Mouse (Mus musculus) gastrocnemius, postnatal 4 days (tissue): ENCODE results near the gene Gm10944. TPM values are rescaled to one million over a fixed set of nuclear protein-coding genes. Genes with fewer than 3 reads are reported as not detected.

Experiments
- DNase-seq, 2 experiments: peaks; one replicate each; pipeline ENCODE4 v3.0.0; 2021 to 2022; ENCODE audit warnings: low spot score in 2 of 2, mixed read lengths in 2 of 2
- long read RNA-seq, 2 experiments: library from polyadenylated mRNA; stranded (forward); transcript quantifications; one replicate each; pipeline ENCODE4 v2.0.0; 2021
- total RNA-seq, 2 experiments: library from RNA; stranded (reverse); gene quantifications; 2 replicates each; pipeline ENCODE4 v1.2.3; 2021

The Gm10944 gene
- not detected for total RNA-seq
- long read RNA-seq, experiment 1, result 0 reads
- long read RNA-seq, experiment 2, result 0 reads

- DNase-seq, result no peak
Observed at GRCm38 (mm10) chr10:10681048-10681447, at the start of gene Gm10944. Gene Gm10944 (plus strand): TSS chr10:10681348.

GRCm38 (mm10) chr10:10655991-10656390, 25.2 kb upstream of the Gm10944 start:
- DNase-seq, result no peak

- no peak for DNase-seq
Observed at GRCm38 (mm10) chr10:10656621-10657020, 24.5 kb upstream of the Gm10944 start.

GRCm38 (mm10) chr10:10659161-10659560, 22.0 kb upstream of the Gm10944 start:
- DNase-seq, result no peak

- no peak for DNase-seq
Observed at GRCm38 (mm10) chr10:10659976-10660375, 21.2 kb upstream of the Gm10944 start.

DNA sequence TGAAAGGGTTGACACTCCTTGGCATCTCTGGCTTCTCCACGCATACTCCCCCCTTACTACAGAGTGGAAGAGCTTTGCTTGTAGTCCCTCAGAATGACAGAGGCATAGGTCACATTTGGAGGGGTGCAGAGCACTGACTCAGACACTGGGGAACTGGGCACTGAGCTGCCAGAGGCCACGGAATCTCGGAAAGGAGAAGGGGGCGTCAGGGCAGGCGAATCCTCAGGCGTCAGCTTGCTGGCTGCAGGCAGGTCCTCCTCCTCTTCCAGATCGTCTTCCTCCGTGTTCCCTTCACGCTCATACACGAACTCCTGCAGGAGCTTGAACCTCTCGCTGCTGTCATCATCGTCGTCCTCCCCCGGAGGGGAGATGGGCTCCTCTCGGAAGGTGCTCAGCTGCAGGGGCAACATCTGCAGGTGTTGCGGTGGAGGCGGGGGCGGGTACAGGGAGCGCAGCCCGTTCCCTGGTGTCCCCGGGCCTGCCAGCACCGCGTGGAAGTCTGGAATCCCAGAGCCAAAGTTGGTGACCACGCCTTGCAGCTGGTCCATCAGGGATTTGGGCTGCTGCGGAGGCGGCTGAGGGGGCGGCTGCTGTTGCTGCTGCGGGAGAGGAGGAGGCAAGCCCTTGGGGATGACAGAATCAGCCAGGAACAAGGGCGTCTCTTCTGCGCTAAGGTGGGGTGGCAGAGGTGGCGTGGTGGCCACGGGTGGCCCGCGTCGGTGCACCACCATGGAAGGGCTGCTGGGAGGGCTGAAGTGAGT, 7.9 kb downstream of the Gm10944 start:
- DNase-seq, result peak in 1 of 2 experiments; percentile 14

GRCm38 (mm10) chr10:10689668-10690223, 8.6 kb downstream of the Gm10944 start:
- no peak for DNase-seq

DNA sequence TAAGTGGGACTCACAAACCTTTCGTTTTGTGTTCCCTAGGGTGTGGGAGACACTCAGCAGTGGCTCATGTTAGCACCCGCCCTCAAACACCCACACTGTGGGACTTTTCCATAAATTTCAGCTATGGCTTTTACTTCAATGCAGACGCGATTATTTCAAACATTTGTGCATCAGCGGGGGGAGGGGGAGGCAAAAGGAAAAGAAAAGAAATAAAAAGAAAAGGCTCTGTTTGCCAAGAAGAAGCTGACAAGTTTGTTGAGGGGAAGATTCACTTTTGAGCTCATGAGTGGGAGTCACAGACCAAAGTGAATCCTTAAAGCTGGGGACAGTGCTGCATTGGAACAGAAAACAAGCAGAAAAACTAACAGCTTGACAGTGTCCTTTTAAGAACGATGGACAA, 16.3 kb downstream of the Gm10944 start:
- no peak for DNase-seq

DNA sequence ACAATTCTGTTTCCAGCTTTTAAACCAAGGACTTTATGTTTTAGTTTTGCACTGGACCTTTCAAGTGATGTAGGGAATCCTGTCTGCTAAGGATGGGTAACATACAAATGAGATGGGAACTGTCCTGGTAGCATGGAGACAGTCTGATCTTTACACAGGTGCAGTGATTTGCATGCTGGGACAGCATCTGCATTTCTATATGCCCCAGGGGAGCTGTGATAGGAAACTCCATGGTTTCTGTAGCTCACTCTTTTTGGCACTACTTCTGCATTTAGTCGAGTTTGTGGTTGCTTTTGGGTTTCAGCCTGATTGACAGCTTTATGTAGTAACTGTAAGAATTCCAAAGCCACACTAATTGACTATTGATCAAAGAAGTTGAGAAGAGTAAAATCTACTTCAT, 19.8 kb downstream of the Gm10944 start:
- DNase-seq, result no peak

DNA sequence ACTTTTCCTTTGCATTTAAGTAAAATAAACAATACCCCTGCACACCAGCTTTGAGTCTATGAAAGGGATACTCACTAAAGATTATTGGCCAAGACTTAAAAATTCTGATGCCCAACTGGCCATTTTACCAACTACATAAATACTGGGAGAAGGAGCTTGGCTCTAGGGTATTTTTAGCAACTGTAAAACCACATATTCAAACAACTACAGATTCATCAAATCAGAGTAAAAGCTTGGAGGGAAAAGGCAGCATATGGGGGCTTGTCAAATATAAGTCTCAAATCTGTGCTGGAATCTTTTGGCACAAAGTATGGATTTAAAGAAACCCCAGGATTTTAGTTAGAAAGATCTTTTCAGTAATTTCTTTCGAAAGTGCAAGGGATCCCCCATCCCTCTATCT, 20.2 kb downstream of the Gm10944 start:
- no peak for DNase-seq

- DNase-seq, result no peak
Observed at GRCm38 (mm10) chr10:10708031-10708430, 26.9 kb downstream of the Gm10944 start.

DNA sequence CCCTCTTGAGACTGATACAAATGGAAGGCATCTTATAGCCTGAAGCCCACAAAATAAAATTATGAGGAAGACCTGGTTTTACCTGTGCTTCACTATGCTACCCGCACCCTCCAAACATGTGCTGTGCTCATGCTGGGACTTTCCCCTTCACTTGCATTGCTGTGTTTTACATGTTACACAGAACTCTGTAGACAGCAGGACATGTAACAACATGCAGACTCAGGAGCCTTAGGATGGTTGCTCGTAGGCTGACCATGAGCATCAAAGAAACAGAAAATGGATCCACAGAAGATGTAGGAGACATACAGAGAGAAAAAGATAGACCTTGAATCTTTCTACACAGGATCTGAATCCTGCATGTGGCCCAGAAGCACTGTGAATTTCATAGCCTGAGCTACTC, 29.2 kb downstream of the Gm10944 start:
- DNase-seq, result no peak

DNA sequence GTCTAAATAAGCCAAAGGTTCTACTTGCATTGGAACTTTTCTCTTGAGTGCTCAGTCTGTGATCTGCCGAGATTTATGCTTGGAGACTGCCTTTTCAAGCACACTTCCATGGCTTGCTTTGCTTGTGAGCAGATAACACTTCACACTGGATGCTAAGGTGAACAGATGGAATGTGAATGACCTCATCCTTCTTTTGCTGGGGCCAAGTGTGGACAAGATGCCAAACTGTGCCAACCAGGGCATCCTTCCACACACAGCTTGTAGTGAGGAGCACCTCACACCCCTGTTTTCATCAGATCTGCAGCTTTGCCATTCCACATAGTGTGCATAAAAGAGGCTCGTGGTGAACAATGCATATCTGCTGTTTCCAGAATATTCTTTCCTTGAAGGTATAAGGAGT, 29.7 kb downstream of the Gm10944 start:
- DNase-seq, result no peak

DNA sequence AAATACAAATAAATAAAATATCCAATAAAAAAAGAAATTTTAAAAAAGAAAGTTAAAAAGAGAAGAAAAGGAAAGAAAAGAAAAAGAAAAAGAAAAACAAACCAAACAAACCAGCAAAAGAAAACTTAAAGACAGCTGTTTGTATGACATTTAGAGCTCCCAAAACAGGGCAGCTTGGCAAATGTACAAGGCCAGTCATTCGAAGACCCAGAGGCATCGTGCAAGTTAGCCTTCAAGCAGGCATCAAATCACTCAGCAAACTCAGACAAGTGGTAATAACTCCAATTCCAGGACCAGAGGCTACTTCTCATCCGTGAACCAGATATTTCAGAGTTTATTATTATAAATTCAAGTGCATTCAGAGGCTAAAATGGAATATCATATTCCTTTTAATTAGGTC, 45.4 kb downstream of the Gm10944 start:
- DNase-seq, result no peak

Other genes with a start within 250 kb of the Gm10944 start
- gene Adgb, start 209.0 kb upstream of the Gm10944 start, total RNA-seq, result under 1 TPM in 1 of 2 experiments, not detected in 1; 0.23 TPM
- gene Rab32, start 123.1 kb upstream of the Gm10944 start, total RNA-seq, result 1 to 10 TPM; 5.5 to 6.0 TPM